Mouse (Mus musculus): ENCODE data around the gene Gm21988. TPM values are rescaled to one million over a fixed set of nuclear protein-coding genes. Genes with fewer than 3 reads are reported as not detected.

Gene Gm21988
- total and polyA plus RNA-seq, 2 experiments = 0.28 to 5.8 TPM

DNA sequence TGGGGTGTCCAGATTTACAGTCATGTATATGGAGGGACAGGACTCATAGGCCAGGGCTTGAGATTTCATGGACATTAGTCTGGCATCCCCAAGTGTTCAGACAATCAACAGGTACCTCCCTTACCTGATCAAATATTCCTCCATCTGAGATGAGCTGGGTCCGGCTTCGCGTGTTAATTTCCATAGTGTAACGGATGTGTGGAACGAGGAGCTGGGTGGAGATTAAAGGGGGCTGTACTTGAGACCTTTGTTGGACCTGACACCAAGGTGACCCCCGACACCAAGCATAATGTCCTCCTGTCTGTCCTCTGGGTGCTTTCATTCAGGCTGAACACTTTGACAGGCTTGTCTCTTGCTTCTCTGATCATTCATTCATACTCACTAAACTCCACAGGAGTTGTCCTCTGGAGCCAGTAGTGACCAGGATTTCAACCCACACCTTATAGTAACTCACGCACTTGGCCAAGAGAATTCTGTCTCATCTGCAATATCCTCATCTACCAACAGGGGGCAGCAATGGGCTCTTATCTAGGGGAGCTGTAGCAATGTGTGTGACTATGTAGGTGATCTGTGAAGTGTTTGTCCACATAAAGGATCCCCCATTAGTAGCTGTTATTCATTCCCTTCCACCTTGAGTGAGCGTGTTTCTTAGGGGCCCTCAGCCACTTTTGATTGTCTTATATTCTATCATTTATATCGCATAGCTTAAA lies 7.7 kb upstream of the Gm21988 start:
- TF ChIP-seq CTCF (IDR thresholded peaks at IDR 0.05; ENCODE audit: low read depth, low read length) (peak; percentile 56), POLR2A (IDR thresholded peaks at IDR 0.05; ENCODE audit: extremely low read depth, insufficient read depth, low read length) (no peak)
- Histone ChIP-seq H3K36me3 (ENCODE audit: control insufficient read depth, insufficient read depth, low read length) (no peaks in the 10 kb centered on the region), H3K27me3 (ENCODE audit: control insufficient read depth, insufficient read depth, low read length) (no peaks in the 10 kb centered on the region), H3K4me3 (ENCODE audit: insufficient read depth, low read depth, low read length) (no peak overlapping the region), H3K9ac (ENCODE audit: low read depth, low read length) (no peak overlapping the region), H3K27ac (replicated peaks; ENCODE audit: insufficient read depth, low read depth, low read length) (no peak overlapping the region), H3K4me1 (ENCODE audit: control insufficient read depth, insufficient read depth, low read length) (no peaks in the 10 kb centered on the region), H3K79me2 (ENCODE audit: control insufficient read depth, insufficient read depth, low read length) (no peaks in the 10 kb centered on the region)
- peak; percentile 48 for DNase-seq (ENCODE audit: extremely low read depth, low read depth, low spot score)
- WGBS = 45% methylated on average over 9 of the region's 9 CpGs

- no peak overlapping the region for H3K27ac ChIP-seq (replicated peaks; ENCODE audit: insufficient read depth, low read depth, low read length)
- 80% methylated on average over 11 of the region's 11 CpGs for WGBS
- no peak overlapping the region for H3K4me3 ChIP-seq (ENCODE audit: insufficient read depth, low read depth, low read length)
- peaks cover 3% of the 10 kb centered on the region; the same call in 1 of the 2 replicates for H3K4me1 ChIP-seq (ENCODE audit: control insufficient read depth, insufficient read depth, low read length)
- no peaks in the 10 kb centered on the region for H3K36me3 ChIP-seq (ENCODE audit: control insufficient read depth, insufficient read depth, low read length)
- H3K27me3 ChIP-seq (ENCODE audit: control insufficient read depth, insufficient read depth, low read length) = no peaks in the 10 kb centered on the region
- TF ChIP-seq POLR2A (IDR thresholded peaks at IDR 0.05; ENCODE audit: extremely low read depth, insufficient read depth, low read length) (no peak), CTCF (IDR thresholded peaks at IDR 0.05; ENCODE audit: low read depth, low read length) (no peak)
- DNase-seq (ENCODE audit: extremely low read depth, low read depth, low spot score) = no peak
- H3K9ac ChIP-seq (ENCODE audit: low read depth, low read length) = no peak overlapping the region
- H3K79me2 ChIP-seq (ENCODE audit: control insufficient read depth, insufficient read depth, low read length) = peaks cover 3% of the 10 kb centered on the region; the same call in 1 of the 2 replicates
These were observed 3.0 kb upstream of the Gm21988 start for GRCm38 (mm10) chr11:70242591-70242990.

GRCm38 (mm10) chr11:70238591-70239440 lies 814 bp downstream of the Gm21988 start:
- Histone ChIP-seq H3K4me1 (ENCODE audit: control insufficient read depth, insufficient read depth, low read length) (peaks cover 7% of the 10 kb centered on the region), H3K27ac (replicated peaks; ENCODE audit: insufficient read depth, low read depth, low read length) (peak overlapping the region; percentile 87), H3K36me3 (ENCODE audit: control insufficient read depth, insufficient read depth, low read length) (no peaks in the 10 kb centered on the region), H3K9ac (ENCODE audit: low read depth, low read length) (peak overlapping the region; percentile 96), H3K27me3 (ENCODE audit: control insufficient read depth, insufficient read depth, low read length) (no peaks in the 10 kb centered on the region), H3K4me3 (ENCODE audit: insufficient read depth, low read depth, low read length) (peak overlapping the region; percentile 95), H3K79me2 (ENCODE audit: control insufficient read depth, insufficient read depth, low read length) (peaks cover 3% of the 10 kb centered on the region; the same call in 1 of the 2 replicates)
- peak; percentile 65 for DNase-seq (ENCODE audit: extremely low read depth, low read depth, low spot score)
- WGBS = 9% methylated on average over 23 of the region's 23 CpGs
- TF ChIP-seq POLR2A (IDR thresholded peaks at IDR 0.05; ENCODE audit: extremely low read depth, insufficient read depth, low read length) = no peak
- TF ChIP-seq CTCF (IDR thresholded peaks at IDR 0.05; ENCODE audit: low read depth, low read length) = no peak

DNA sequence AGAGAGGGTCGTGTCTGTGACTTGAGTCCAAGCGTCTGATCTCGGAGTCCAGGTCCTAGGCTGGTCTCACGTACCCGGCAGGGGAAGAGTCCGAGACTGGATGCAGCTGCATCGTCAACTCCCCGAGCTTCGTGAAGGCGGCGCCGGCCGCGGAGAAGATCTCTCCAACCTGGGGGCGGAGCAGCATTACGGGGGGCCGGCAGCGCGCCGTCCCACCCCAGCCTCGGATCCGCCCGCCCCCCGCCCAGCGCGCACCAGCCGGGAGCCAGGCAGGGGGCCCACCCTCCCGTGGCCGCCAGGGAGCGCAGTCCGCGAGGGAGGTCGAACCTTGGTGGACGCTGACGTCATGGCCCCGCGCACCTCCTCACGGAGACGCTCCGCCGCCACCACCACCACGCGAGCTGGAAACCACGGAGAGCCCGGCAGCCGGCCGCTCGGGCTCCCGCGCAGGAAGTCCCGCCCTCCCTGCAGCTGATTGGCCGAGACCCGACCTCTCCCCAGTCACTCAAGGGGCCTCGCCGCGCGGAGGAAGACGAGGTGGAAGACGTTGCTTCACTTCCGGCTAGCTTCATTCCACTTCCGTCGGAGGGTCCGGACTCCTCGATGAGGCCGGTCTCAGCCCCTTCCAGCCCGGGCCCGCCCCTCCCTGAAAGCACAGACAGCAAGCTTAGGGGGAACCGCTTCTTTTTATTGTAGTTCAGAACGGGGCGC lies 2.0 kb downstream of the Gm21988 start, which contains the start of gene 0610010K14Rik:
Gene 0610010K14Rik, minus strand, starts transcription at position 458 of the 711 bp plus-strand sequence.
- H3K27me3 ChIP-seq (ENCODE audit: control insufficient read depth, insufficient read depth, low read length) = no peaks in the 10 kb centered on the region
- peak within 1 kb of the TSS; percentile 95 for H3K4me3 ChIP-seq (ENCODE audit: insufficient read depth, low read depth, low read length)
- H3K4me1 ChIP-seq (ENCODE audit: control insufficient read depth, insufficient read depth, low read length) = peaks cover 7% of the 10 kb centered on the region
- peak; percentile 70 for TF ChIP-seq CTCF (IDR thresholded peaks at IDR 0.05; ENCODE audit: low read depth, low read length)
- peak; percentile 67 for TF ChIP-seq POLR2A (IDR thresholded peaks at IDR 0.05; ENCODE audit: extremely low read depth, insufficient read depth, low read length)
- DNase-seq (ENCODE audit: extremely low read depth, low read depth, low spot score) = peak; percentile 85
- peaks cover 3% of the 10 kb centered on the region; the same call in 1 of the 2 replicates for H3K79me2 ChIP-seq (ENCODE audit: control insufficient read depth, insufficient read depth, low read length)
- WGBS = 1% methylated on average over 70 of the region's 70 CpGs
- peak within 1 kb of the TSS; percentile 86 for H3K9ac ChIP-seq (ENCODE audit: low read depth, low read length)
- peak within 1 kb of the TSS; percentile 84 for H3K27ac ChIP-seq (replicated peaks; ENCODE audit: insufficient read depth, low read depth, low read length)
- no peaks in the 10 kb centered on the region for H3K36me3 ChIP-seq (ENCODE audit: control insufficient read depth, insufficient read depth, low read length)

- Histone ChIP-seq H3K79me2 (ENCODE audit: control insufficient read depth, insufficient read depth, low read length) (peaks cover 3% of the 10 kb centered on the region; the same call in 1 of the 2 replicates), H3K27ac (replicated peaks; ENCODE audit: insufficient read depth, low read depth, low read length) (0 out of 2 replicates have a peak overlapping the region, but pooled peaks have one; percentile 5), H3K9ac (ENCODE audit: low read depth, low read length) (no peak overlapping the region), H3K36me3 (ENCODE audit: control insufficient read depth, insufficient read depth, low read length) (no peaks in the 10 kb centered on the region), H3K4me3 (ENCODE audit: insufficient read depth, low read depth, low read length) (no peak overlapping the region), H3K27me3 (ENCODE audit: control insufficient read depth, insufficient read depth, low read length) (no peaks in the 10 kb centered on the region), H3K4me1 (ENCODE audit: control insufficient read depth, insufficient read depth, low read length) (peaks cover 7% of the 10 kb centered on the region)
- 73% methylated on average over 7 of the region's 7 CpGs for WGBS
- DNase-seq (ENCODE audit: extremely low read depth, low read depth, low spot score) = no peak
- TF ChIP-seq CTCF (IDR thresholded peaks at IDR 0.05; ENCODE audit: low read depth, low read length) (no peak), POLR2A (IDR thresholded peaks at IDR 0.05; ENCODE audit: extremely low read depth, insufficient read depth, low read length) (no peak)
These were observed 2.9 kb downstream of the Gm21988 start for GRCm38 (mm10) chr11:70236717-70237116.
